Mouse (Mus musculus) cerebellum, adult 8-10 months (tissue): ENCODE results near the gene Ctrb1.

Source experiments
- DNase-seq: peaks from one replicate; pipeline ENCODE4 v3.0.0; 2022

The Ctrb1 gene

GRCm38 (mm10) chr8:111678848-111679247, 12.0 kb downstream of the Ctrb1 start:
- no peak for DNase-seq

- peak; percentile 73 for DNase-seq
Measured at GRCm38 (mm10) chr8:111678111-111678510, 12.7 kb downstream of the Ctrb1 start.

GRCm38 (mm10) chr8:111676237-111676636, 14.6 kb downstream of the Ctrb1 start:
- no peak for DNase-seq

- DNase-seq, result no peak
Measured at GRCm38 (mm10) chr8:111666751-111667150, 24.1 kb downstream of the Ctrb1 start.

GRCm38 (mm10) chr8:111662473-111662872, 28.3 kb downstream of the Ctrb1 start:
- DNase-seq, result peak; percentile 79

- no peak for DNase-seq
Measured at GRCm38 (mm10) chr8:111658819-111659423, 31.9 kb downstream of the Ctrb1 start.

GRCm38 (mm10) chr8:111657312-111657854, 33.4 kb downstream of the Ctrb1 start:
- DNase-seq, result no peak

- no peak for DNase-seq
Measured at GRCm38 (mm10) chr8:111653524-111653923, 37.3 kb downstream of the Ctrb1 start.

- DNase-seq, result no peak
Measured at GRCm38 (mm10) chr8:111650651-111651050, 40.2 kb downstream of the Ctrb1 start.

- no peak for DNase-seq
Measured at GRCm38 (mm10) chr8:111648834-111649233, 42.0 kb downstream of the Ctrb1 start.

GRCm38 (mm10) chr8:111645715-111646114, 45.1 kb downstream of the Ctrb1 start:
- DNase-seq, result no peak

- peak; percentile 14 for DNase-seq
Measured at GRCm38 (mm10) chr8:111644286-111645051, 46.3 kb downstream of the Ctrb1 start.

- peak; percentile 92 for DNase-seq
Measured at GRCm38 (mm10) chr8:111643264-111644141, 47.3 kb downstream of the Ctrb1 start, which contains the start of gene Zfp1. Gene Zfp1 (plus strand): TSS chr8:111643401.

- DNase-seq, result no peak
Measured at GRCm38 (mm10) chr8:111642939-111643263, 47.9 kb downstream of the Ctrb1 start.

GRCm38 (mm10) chr8:111642496-111642895, 48.3 kb downstream of the Ctrb1 start:
- DNase-seq, result peak; percentile 24

- DNase-seq, result no peak
Measured at GRCm38 (mm10) chr8:111641064-111641463, 49.7 kb downstream of the Ctrb1 start.

- DNase-seq, result no peak
Measured at GRCm38 (mm10) chr8:111638086-111638485, 52.7 kb downstream of the Ctrb1 start.
